Mouse (Mus musculus): ENCODE measurements around the gene Bicd2. TPM values are rescaled to one million over a fixed set of nuclear protein-coding genes. Genes with fewer than 3 reads are reported as not detected.

The Bicd2 gene
- total RNA-seq, 2 experiments from 2014 or later = 44.5 to 45.7 TPM

GRCm38 (mm10) chr13:49379301-49379700 lies 37.9 kb downstream of the Bicd2 start:
- DNase-seq (ENCODE audit: extremely low spot score in 1 of 2, low spot score in 2 of 2) = no peak

GRCm38 (mm10) chr13:49381230-49381629 lies 39.8 kb downstream of the Bicd2 start:
- intact Hi-C loops (cut with DNase I) = no loop called here
- DNase-seq (ENCODE audit: extremely low spot score in 1 of 2, low spot score in 2 of 2) = peak; percentile 68 to 92

More at GRCm38 (mm10) chr13:49379301-49379700, 37.9 kb downstream of the Bicd2 start:
- intact Hi-C loops (cut with DNase I) = loop anchor here (2.0 kb wide), 1 partner anchor 36 kb away; no protein-coding TSS in a partner anchor

GRCm38 (mm10) chr13:49382997-49383396 lies 41.6 kb downstream of the Bicd2 start:
- no peak for DNase-seq (ENCODE audit: extremely low spot score in 1 of 2, low spot score in 2 of 2)
- intact Hi-C loops (cut with DNase I) = no loop called here

- intact Hi-C loops (cut with DNase I) = no loop called here
- DNase-seq (ENCODE audit: extremely low spot score in 1 of 2, low spot score in 2 of 2) = peak in 1 of 2 experiments; percentile 17
These were observed 43.5 kb downstream of the Bicd2 start for GRCm38 (mm10) chr13:49384751-49385463.

- DNase-seq (ENCODE audit: extremely low spot score in 1 of 2, low spot score in 2 of 2) = peak in 1 of 2 experiments; percentile 34
- intact Hi-C loops (cut with DNase I) = no loop called here
These were observed 50.0 kb downstream of the Bicd2 start for GRCm38 (mm10) chr13:49391374-49391773.

- DNase-seq (ENCODE audit: extremely low spot score in 1 of 2, low spot score in 2 of 2) = no peak
- intact Hi-C loops (cut with DNase I) = no loop called here
These were observed 52.2 kb downstream of the Bicd2 start for GRCm38 (mm10) chr13:49393579-49393978.

- DNase-seq (ENCODE audit: extremely low spot score in 1 of 2, low spot score in 2 of 2) = no peak
- intact Hi-C loops (cut with DNase I) = no loop called here
These were observed 53.6 kb downstream of the Bicd2 start for GRCm38 (mm10) chr13:49394886-49395447.

GRCm38 (mm10) chr13:49396798-49397197 lies 55.4 kb downstream of the Bicd2 start:
- intact Hi-C loops (cut with DNase I) = no loop called here
- no peak for DNase-seq (ENCODE audit: extremely low spot score in 1 of 2, low spot score in 2 of 2)

- no peak for DNase-seq (ENCODE audit: extremely low spot score in 1 of 2, low spot score in 2 of 2)
- intact Hi-C loops (cut with DNase I) = no loop called here
These were observed 56.8 kb downstream of the Bicd2 start for GRCm38 (mm10) chr13:49398191-49398590.

- intact Hi-C loops (cut with DNase I) = no loop called here
- DNase-seq (ENCODE audit: extremely low spot score in 1 of 2, low spot score in 2 of 2) = no peak
These were observed 58.8 kb downstream of the Bicd2 start for GRCm38 (mm10) chr13:49400139-49400538.

- intact Hi-C loops (cut with DNase I) = no loop called here
These were observed 61.2 kb downstream of the Bicd2 start for GRCm38 (mm10) chr13:49402628-49403027.

GRCm38 (mm10) chr13:49407795-49408194 lies 66.4 kb downstream of the Bicd2 start:
- intact Hi-C loops (cut with DNase I) = no loop called here
- no peak for DNase-seq (ENCODE audit: extremely low spot score in 1 of 2, low spot score in 2 of 2)

More at GRCm38 (mm10) chr13:49402628-49403027, 61.2 kb downstream of the Bicd2 start:
- DNase-seq (ENCODE audit: extremely low spot score in 1 of 2, low spot score in 2 of 2) = no peak

- intact Hi-C loops (cut with DNase I) = loop anchor here (5.0 kb wide), 1 partner anchor 79 kb away; the partner anchor contains the start of gene Bicd2
These were observed 79.6 kb downstream of the Bicd2 start, which contains the start of gene Ippk for GRCm38 (mm10) chr13:49420754-49421605. Gene Ippk (plus strand): TSS chr13:49421249.

GRCm38 (mm10) chr13:49421606-49421917 lies 80.2 kb downstream of the Bicd2 start:
- no peak for DNase-seq (ENCODE audit: extremely low spot score in 1 of 2, low spot score in 2 of 2)
- intact Hi-C loops (cut with DNase I) = loop anchor here (5.0 kb wide), 1 partner anchor 79 kb away; the partner anchor contains the start of gene Bicd2

More at GRCm38 (mm10) chr13:49420754-49421605, 79.6 kb downstream of the Bicd2 start, which contains the start of gene Ippk:
- peak; percentile 98 to 99 for DNase-seq (ENCODE audit: extremely low spot score in 1 of 2, low spot score in 2 of 2)

GRCm38 (mm10) chr13:49421959-49422358 lies 80.6 kb downstream of the Bicd2 start:
- intact Hi-C loops (cut with DNase I) = loop anchor here (5.0 kb wide), 1 partner anchor 80 kb away; the partner anchor contains the start of gene Bicd2
- DNase-seq (ENCODE audit: extremely low spot score in 1 of 2, low spot score in 2 of 2) = no peak

- intact Hi-C loops (cut with DNase I) = no loop called here
These were observed 85.4 kb downstream of the Bicd2 start for GRCm38 (mm10) chr13:49426736-49427135.

GRCm38 (mm10) chr13:49428042-49428675 lies 86.8 kb downstream of the Bicd2 start:
- no peak for DNase-seq (ENCODE audit: extremely low spot score in 1 of 2, low spot score in 2 of 2)
- intact Hi-C loops (cut with DNase I) = no loop called here

More at GRCm38 (mm10) chr13:49426736-49427135, 85.4 kb downstream of the Bicd2 start:
- DNase-seq (ENCODE audit: extremely low spot score in 1 of 2, low spot score in 2 of 2) = no peak

- intact Hi-C loops (cut with DNase I) = no loop called here
- DNase-seq (ENCODE audit: extremely low spot score in 1 of 2, low spot score in 2 of 2) = no peak
These were observed 89.1 kb downstream of the Bicd2 start for GRCm38 (mm10) chr13:49430529-49430928.
